Mouse (Mus musculus) embryonic facial prominence, embryonic 13.5 days (tissue): ENCODE measurements at regions not wholly inside any gene's neighbourhood (a gene's known extent, or its start where the extent isn't known, plus 50 kb on each side); places are given as distances from the start of the nearest gene placed in this dataset.
A peak's percentile ranks its signal among the peaks of the same experiment; 100 is the strongest.
"Not testable (repeated sequence)": the region's sequence is repeated elsewhere in the genome, so short reads cannot be mapped to it uniquely, and the experiment has no call there.

Experiments used
- ATAC-seq: fragments of 200-750 bp; cut with Nextera tagmentation; 2 replicates; pipeline ENCODE4 v1.8.0; 2017; ENCODE audit warnings: low read depth; ENCODE audit not compliant: insufficient number of reproducible peaks, insufficient read depth, low FRiP score, low TSS enrichment
- H3K27ac ChIP-seq: fragments of 300-500 bp; sonication (generic); 2 replicates; pipeline ENCODE4 v1.5.1; 2015; ENCODE audit warnings: moderate library complexity, mild to moderate bottlenecking, inconsistent platforms
- H3K27me3 ChIP-seq: fragments of 300-500 bp; sonication (generic); 2 replicates; pipeline ENCODE4 v1.6.1; 2015; ENCODE audit warnings: mild to moderate bottlenecking, inconsistent platforms
- H3K36me3 ChIP-seq: fragments of 300-500 bp; sonication (generic); 2 replicates; pipeline ENCODE4 v1.6.1; 2015; ENCODE audit warnings: mild to moderate bottlenecking, inconsistent platforms
- H3K4me1 ChIP-seq: fragments of 300-500 bp; sonication (generic); 2 replicates; pipeline ENCODE4 v1.6.1; 2015; ENCODE audit warnings: inconsistent platforms
- H3K4me2 ChIP-seq: fragments of 300-500 bp; sonication (generic); 2 replicates; pipeline ENCODE4 v1.6.1; 2015; ENCODE audit warnings: moderate library complexity, mild to moderate bottlenecking, inconsistent platforms
- H3K4me3 ChIP-seq: fragments of 300-500 bp; sonication (generic); 2 replicates; pipeline ENCODE4 v1.5.1; 2015; ENCODE audit warnings: mild to moderate bottlenecking, inconsistent platforms
- H3K9ac ChIP-seq: fragments of 300-500 bp; sonication (generic); 2 replicates; pipeline ENCODE4 v1.6.1; 2015; ENCODE audit warnings: mild to moderate bottlenecking, inconsistent platforms
- H3K9me3 ChIP-seq: fragments of 300-500 bp; sonication (generic); 2 replicates; pipeline ENCODE4 v1.6.1; 2016; ENCODE audit warnings: inconsistent platforms
- WGBS: fragments of 180-500 bp; shearing (Covaris S2); methylation state at CpG from one replicate; pipeline ENCODE4 v1.1.7; 2015; ENCODE audit warnings: mixed read lengths; 5-methylcytosine and 5-hydroxymethylcytosine counted together

DNA sequence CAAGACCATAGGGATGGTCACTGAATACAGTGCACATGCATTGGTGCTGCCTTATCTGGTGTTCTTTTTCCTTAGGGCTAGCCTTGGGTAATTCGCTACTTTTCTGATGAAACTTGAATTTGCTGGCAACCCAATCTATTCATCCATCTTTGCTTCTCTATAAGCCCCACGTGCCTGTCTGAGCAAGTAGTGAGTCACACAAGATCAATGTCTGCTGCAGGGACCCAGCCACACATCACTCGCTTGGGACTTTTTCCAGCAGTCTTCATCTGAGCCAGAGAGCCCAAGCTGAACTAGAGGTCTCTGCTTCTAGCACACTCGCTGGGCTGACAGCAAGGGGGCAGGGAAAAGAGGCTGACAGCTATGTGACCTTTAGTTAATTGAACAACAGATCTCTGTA is 464.3 kb upstream of the Nmur2 start:
- no peak overlapping the region for H3K4me2 ChIP-seq
- H3K27me3 ChIP-seq = no peaks in the 10 kb centered on the region
- no peak for ATAC-seq
- H3K27ac ChIP-seq = no peak overlapping the region
- no peak overlapping the region for H3K4me3 ChIP-seq
- H3K4me1 ChIP-seq = no peaks in the 10 kb centered on the region
- H3K9ac ChIP-seq = no peak overlapping the region
- H3K9me3 ChIP-seq = no peaks in the 10 kb centered on the region
- H3K36me3 ChIP-seq = no peaks in the 10 kb centered on the region
- 65% methylated on average over 4 of the region's 4 CpGs for WGBS

DNA sequence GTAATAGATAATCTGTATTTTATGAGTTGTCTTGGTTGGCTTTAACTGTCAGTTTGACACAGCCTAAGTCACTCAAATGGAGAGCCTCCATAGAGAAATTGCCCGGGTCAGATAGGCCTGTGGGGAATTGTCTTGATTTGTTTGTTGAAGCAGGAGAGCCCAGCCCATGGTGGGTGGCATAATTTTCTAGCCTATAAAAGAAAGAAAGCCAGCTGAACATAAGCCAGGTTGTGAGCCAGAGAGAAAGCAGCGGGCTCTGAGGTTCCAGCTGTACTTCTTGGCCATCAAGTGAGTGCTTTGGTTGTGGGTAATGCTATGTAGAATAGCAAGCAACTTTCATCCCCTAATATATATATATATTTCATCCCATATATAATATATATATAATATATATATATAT is 474.1 kb upstream of the Nmur2 start:
- no peak overlapping the region for H3K4me3 ChIP-seq
- no peaks in the 10 kb centered on the region for H3K4me1 ChIP-seq
- H3K27ac ChIP-seq = no peak overlapping the region
- H3K9ac ChIP-seq = no peak overlapping the region
- no peaks in the 10 kb centered on the region for H3K36me3 ChIP-seq
- WGBS = 76% methylated on average over 2 of the region's 2 CpGs
- no peak for ATAC-seq
- H3K27me3 ChIP-seq = no peaks in the 10 kb centered on the region
- H3K9me3 ChIP-seq = no peaks in the 10 kb centered on the region
- no peak overlapping the region for H3K4me2 ChIP-seq

DNA sequence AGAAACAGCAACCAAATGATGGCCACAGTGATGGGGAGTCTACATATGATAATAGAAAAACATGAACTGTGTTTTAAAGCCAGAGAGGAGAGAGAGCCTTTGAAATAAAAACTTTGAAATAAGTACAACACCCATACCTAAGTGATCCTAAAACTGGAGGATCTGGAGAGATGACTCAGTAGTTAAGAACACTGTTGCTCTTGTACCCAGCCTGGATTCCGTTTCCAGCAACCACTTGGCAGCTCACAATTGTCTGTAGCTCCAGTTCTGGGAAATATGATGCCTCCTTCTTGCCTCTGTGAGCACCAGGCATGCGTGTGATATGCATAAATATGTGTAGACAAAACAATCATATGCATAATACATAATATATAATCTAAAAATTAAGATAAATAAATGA is 477.7 kb upstream of the Nmur2 start:
- H3K9me3 ChIP-seq = no peaks in the 10 kb centered on the region
- H3K4me1 ChIP-seq = no peaks in the 10 kb centered on the region
- no peak overlapping the region for H3K4me2 ChIP-seq
- H3K36me3 ChIP-seq = no peaks in the 10 kb centered on the region
- ATAC-seq = no peak
- no peak overlapping the region for H3K4me3 ChIP-seq
- H3K27me3 ChIP-seq = no peaks in the 10 kb centered on the region
- WGBS = 43% methylated on average over 2 of the region's 2 CpGs
- H3K9ac ChIP-seq = no peak overlapping the region
- H3K27ac ChIP-seq = no peak overlapping the region

DNA sequence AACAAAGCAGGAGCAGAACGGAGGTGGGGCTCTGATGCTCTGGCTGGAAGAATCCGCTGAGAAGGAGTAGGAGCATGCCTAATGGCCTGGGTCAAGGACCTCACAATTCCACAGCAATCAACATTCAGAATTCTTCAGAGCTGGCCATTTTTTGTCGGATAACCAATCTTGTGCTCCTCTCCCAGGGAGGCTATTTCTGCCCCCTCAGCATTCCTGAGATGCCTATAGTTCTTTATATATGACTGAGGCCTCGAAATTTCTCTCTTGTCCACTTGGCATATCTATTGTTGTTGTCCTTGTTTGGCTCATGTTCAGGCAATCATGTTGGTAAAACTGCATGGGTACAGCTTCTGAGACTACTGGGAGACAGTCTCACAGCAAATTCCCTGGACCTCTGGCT is 460.5 kb upstream of the Gria1 start:
- Histone ChIP-seq H3K4me2 (no peak overlapping the region), H3K9ac (no peak overlapping the region), H3K36me3 (no peaks in the 10 kb centered on the region), H3K27me3 (no peaks in the 10 kb centered on the region), H3K9me3 (no peaks in the 10 kb centered on the region), H3K4me3 (no peak overlapping the region), H3K27ac (no peak overlapping the region), H3K4me1 (no peaks in the 10 kb centered on the region)
- WGBS = 59% methylated on average over 4 of the region's 4 CpGs
- ATAC-seq = no peak

DNA sequence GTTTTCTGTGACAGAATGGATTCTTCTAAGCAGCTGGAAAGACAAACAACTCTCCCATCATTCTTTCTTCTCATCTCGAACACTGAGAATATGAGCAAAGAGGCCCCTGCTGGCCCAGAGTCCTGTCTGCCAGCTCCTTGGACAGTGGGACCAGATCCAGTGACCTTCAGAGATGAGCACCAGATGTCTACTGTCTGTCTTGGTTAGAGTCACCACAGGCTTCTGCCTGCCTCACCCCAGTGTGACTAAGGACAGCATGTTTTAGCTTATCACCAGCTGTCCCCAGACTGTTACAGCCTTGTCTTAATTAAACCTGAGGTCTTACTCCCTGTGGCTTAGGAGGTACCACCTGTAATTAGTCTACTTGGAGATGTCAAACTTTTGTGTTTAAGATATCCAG is 454.9 kb upstream of the Gria1 start:
- H3K4me3 ChIP-seq = no peak overlapping the region
- H3K4me1 ChIP-seq = no peaks in the 10 kb centered on the region
- no peaks in the 10 kb centered on the region for H3K9me3 ChIP-seq
- H3K36me3 ChIP-seq = no peaks in the 10 kb centered on the region
- no peak overlapping the region for H3K9ac ChIP-seq
- no peak overlapping the region for H3K27ac ChIP-seq
- no peak overlapping the region for H3K4me2 ChIP-seq
- 59% methylated on average over 1 of the region's 1 CpGs for WGBS
- no peaks in the 10 kb centered on the region for H3K27me3 ChIP-seq
- no peak for ATAC-seq

DNA sequence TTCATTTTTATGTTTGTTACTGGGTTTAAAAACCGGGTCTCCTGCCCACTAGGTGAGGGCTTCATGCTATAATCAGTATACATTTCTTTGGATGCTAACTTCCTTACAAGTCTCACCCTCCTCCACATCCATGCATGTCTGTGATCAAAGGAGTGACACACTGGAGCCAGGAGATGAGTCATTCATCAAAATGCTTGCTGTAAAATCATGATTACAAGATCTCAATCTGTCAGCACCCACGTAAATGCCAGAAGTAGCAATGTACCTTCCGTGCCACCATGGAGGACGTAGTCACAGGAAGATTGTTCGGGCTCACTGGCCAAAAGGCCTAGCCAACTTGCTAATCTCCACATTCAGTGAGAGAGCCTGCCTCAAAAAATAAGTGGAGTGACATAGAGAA is 431.2 kb upstream of the Gria1 start:
- H3K27ac ChIP-seq = no peak overlapping the region
- H3K4me3 ChIP-seq = no peak overlapping the region
- no peak overlapping the region for H3K4me2 ChIP-seq
- no peaks in the 10 kb centered on the region for H3K9me3 ChIP-seq
- H3K9ac ChIP-seq = no peak overlapping the region
- no peak for ATAC-seq
- H3K4me1 ChIP-seq = no peaks in the 10 kb centered on the region
- H3K27me3 ChIP-seq = no peaks in the 10 kb centered on the region
- 79% methylated on average over 5 of the region's 5 CpGs for WGBS
- no peaks in the 10 kb centered on the region for H3K36me3 ChIP-seq

DNA sequence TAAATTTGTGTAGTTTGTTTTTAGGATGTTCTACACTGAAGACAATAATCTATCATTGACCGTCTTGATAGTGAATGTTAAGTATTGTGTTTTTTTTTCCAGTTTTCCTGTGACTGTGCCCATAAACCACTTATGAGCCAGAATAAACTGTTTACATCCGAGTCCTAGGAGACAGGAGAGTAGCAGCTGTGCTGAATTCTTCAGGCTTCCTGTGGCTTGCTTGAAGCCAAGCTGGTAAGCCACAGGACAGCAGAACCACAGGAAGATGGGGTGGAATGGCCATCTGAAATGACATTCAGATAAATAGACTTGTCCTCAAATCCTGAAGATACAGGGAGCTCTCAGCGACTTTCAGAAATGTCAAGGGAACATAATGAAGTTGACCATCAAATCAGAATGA is 428.1 kb upstream of the Gria1 start:
- Histone ChIP-seq H3K9me3 (no peaks in the 10 kb centered on the region), H3K4me1 (no peaks in the 10 kb centered on the region), H3K27me3 (no peaks in the 10 kb centered on the region), H3K4me2 (no peak overlapping the region), H3K36me3 (no peaks in the 10 kb centered on the region), H3K27ac (no peak overlapping the region), H3K4me3 (no peak overlapping the region), H3K9ac (no peak overlapping the region)
- 66% methylated on average over 3 of the region's 3 CpGs for WGBS
- ATAC-seq = no peak

DNA sequence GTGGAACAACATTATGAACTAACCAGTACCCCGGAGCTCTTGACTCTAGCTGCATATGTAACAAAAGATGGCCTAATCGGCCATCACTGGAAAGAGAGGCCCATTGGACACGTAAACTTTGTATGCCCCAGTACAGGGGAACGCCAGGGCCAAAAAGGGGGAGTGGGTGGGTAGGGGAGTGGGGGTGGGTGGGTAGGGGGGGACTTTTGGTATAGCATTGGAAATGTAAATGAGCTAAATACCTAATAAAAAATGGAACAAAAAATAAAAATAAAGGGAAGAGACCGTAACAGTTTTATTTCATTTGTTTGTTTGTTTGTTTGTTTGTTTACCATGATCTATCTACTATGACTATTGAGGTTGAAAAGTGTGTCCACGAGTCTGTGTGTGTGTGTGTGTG is 417.8 kb upstream of the Gria1 start:
- not testable (repeated sequence) for H3K36me3 ChIP-seq, H3K4me1 ChIP-seq, H3K4me3 ChIP-seq, H3K27ac ChIP-seq, H3K27me3 ChIP-seq, H3K9ac ChIP-seq, H3K9me3 ChIP-seq, H3K4me2 ChIP-seq
- peak; percentile 78; the same call in 1 of the 2 replicates for ATAC-seq
- WGBS = 89% methylated on average over 4 of the region's 6 CpGs

DNA sequence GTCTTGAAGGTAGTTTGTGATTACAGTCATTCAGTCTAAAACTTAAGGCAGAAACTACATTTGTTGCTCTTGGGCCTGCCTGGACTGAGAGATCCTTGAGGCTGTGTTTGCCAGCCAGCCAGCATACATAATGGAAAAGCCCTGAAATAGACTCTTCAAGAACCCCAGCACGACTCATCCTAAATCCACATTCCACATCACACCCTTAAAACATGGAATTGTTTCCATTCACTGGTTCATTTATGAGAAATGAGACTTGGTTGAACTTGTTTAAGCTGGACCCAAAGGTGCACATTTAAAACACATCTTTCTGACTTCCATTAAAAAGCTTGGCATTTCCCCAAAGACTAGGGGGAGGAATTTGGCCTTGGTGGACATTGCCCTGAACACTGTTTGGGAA is 407.4 kb upstream of the Gria1 start:
- no peak for ATAC-seq

DNA sequence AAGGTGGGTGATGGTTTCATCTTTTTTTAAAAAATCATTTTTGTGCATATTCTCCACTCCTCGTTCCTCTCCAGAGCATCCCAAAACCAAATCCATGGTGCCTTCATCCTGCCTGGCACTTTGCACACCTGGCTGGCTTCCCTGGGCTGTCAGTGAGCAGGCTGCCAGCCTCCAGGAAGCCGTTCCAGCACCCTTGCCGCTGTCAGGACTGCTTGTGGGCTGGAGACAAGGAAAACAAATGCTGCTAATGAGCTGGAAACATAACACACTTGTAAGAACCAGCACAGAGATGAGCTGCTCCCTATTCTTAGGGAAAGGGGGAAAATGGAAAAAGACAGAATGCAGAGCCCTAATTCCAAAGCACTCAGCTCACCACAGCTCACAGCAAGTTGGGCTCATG is 383.5 kb upstream of the Gria1 start:
- no peaks in the 10 kb centered on the region for H3K4me1 ChIP-seq
- H3K36me3 ChIP-seq = no peaks in the 10 kb centered on the region
- H3K4me2 ChIP-seq = no peak overlapping the region
- H3K9me3 ChIP-seq = no peaks in the 10 kb centered on the region
- 53% methylated on average over 3 of the region's 3 CpGs for WGBS
- H3K27me3 ChIP-seq = no peaks in the 10 kb centered on the region
- no peak for ATAC-seq
- H3K27ac ChIP-seq = no peak overlapping the region
- H3K9ac ChIP-seq = no peak overlapping the region
- no peak overlapping the region for H3K4me3 ChIP-seq

More for the DNA sequence above, 407.4 kb upstream of the Gria1 start:
- no peak overlapping the region for H3K4me3 ChIP-seq
- no peak overlapping the region for H3K9ac ChIP-seq
- no peaks in the 10 kb centered on the region for H3K4me1 ChIP-seq
- WGBS = 78% methylated on average over 1 of the region's 1 CpGs
- H3K36me3 ChIP-seq = no peaks in the 10 kb centered on the region
- 0 out of 2 replicates have a peak, but pooled peaks cover 5% of the 10 kb centered on the region for H3K27me3 ChIP-seq
- H3K9me3 ChIP-seq = no peaks in the 10 kb centered on the region
- no peak overlapping the region for H3K4me2 ChIP-seq
- no peak overlapping the region for H3K27ac ChIP-seq

DNA sequence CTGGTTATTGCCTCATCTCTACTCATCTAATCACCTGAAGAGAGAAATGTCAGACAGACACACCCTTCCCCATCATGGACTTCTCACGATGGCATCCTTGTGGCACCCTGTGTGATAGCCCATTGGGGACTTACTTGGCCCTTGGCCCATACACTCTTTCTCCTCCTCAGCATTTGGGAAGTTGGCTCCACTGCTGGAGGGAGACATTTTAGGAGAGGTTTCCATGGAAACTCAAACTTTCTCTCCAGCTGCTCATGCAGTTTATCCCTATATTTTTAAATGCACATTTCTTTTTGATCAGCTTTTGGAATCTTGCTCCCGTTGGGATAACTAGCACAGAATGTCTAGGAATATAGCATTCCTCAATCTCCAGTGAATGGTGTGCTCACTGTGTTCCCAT is 377.7 kb upstream of the Gria1 start:
- H3K9me3 ChIP-seq = no peaks in the 10 kb centered on the region; the same call in 1 of the 2 replicates
- H3K36me3 ChIP-seq = no peaks in the 10 kb centered on the region
- no peak overlapping the region for H3K4me3 ChIP-seq
- H3K27me3 ChIP-seq = no peaks in the 10 kb centered on the region
- H3K27ac ChIP-seq = no peak overlapping the region
- H3K4me1 ChIP-seq = no peaks in the 10 kb centered on the region
- no peak overlapping the region for H3K4me2 ChIP-seq
- no peak for ATAC-seq
- no peak overlapping the region for H3K9ac ChIP-seq
- WGBS = 77% methylated on average over 2 of the region's 2 CpGs

DNA sequence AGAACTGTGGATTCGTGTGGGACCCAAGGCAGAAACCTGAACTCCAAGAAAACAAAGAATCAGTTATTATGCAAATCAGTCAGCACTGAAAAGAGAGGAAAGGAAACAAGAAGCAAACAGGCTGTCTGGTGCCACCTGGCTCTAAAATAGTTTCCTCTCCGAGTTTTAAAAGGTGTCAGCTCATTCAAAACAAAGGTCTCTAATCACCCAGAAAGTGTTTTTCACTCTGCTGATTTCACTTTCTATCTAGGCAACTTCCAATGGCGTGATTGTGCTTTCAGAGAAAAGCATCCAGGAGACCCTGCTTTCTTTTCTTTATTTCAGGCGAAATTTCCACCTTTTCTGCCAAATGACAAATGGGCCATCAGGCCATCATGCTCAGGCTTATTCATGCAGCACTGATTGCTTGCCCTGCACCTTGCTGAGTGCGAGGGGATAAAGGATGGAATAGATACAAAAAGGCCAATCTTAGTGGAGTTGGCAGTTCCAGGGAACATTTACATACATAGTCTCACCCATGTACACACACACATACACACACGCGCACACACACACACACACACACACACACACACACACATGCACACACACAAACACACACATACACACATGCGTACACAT is 374.5 kb upstream of the Gria1 start:
- no peaks in the 10 kb centered on the region for H3K4me1 ChIP-seq
- ATAC-seq = no peak
- H3K27me3 ChIP-seq = no peaks in the 10 kb centered on the region
- H3K27ac ChIP-seq = no peak overlapping the region
- H3K9me3 ChIP-seq = no peaks in the 10 kb centered on the region; the same call in 1 of the 2 replicates
- H3K4me3 ChIP-seq = no peak overlapping the region
- no peaks in the 10 kb centered on the region for H3K36me3 ChIP-seq
- H3K9ac ChIP-seq = no peak overlapping the region
- 70% methylated on average over 8 of the region's 8 CpGs for WGBS
- H3K4me2 ChIP-seq = no peak overlapping the region

DNA sequence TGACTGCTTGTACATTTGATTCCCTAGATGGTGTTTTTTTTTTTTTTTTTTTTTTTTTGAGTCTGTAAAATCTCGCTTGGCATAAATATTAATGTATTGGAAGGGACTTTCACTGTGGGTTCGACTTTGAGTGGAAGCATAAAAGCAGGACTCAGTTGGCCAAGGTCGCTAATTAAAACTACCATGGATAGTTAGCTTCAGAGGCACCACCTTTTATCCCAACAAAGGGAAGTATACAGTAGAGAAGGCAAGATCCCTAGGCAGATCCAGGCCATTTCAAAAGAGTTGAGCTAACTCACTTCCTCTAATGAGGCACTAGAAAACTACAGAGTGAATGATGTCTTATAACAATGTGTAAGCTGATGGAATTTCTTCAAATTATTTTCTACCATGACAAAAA is 369.5 kb upstream of the Gria1 start:
- ATAC-seq = no peak
- WGBS = 67% methylated on average over 3 of the region's 3 CpGs
- H3K4me1 ChIP-seq = no peaks in the 10 kb centered on the region

More for the DNA sequence above, 369.5 kb upstream of the Gria1 start:
- no peak overlapping the region for H3K9ac ChIP-seq
- no peaks in the 10 kb centered on the region for H3K36me3 ChIP-seq
- H3K4me3 ChIP-seq = no peak overlapping the region
- no peaks in the 10 kb centered on the region for H3K27me3 ChIP-seq
- H3K27ac ChIP-seq = no peak overlapping the region
- no peaks in the 10 kb centered on the region for H3K9me3 ChIP-seq
- H3K4me2 ChIP-seq = no peak overlapping the region
